Mouse (Mus musculus): ENCODE measurements around the gene Gramd1a. TPM values are rescaled to one million over a fixed set of nuclear protein-coding genes. Genes with fewer than 3 reads are reported as not detected.

Gene Gramd1a
- polyA plus RNA-seq, 1 experiment from 2014 or later, result 120 TPM

- Histone ChIP-seq H3K4me2 (replicated peaks; ENCODE audit: low read depth, low read length) (no peak overlapping the region), H3K4me1 (replicated peaks; ENCODE audit: control insufficient read depth, insufficient read depth, low read length) (no peaks in the 10 kb centered on the region), H3K27me3 (ENCODE audit: control insufficient read depth, insufficient read depth, low read length) (no peaks in the 10 kb centered on the region), H3K27ac (ENCODE audit: low read depth, low read length) (peak overlapping the region; percentile 11; the same call in 1 of the 2 replicates), H3K9ac (ENCODE audit: low read depth, low read length) (no peak overlapping the region), H3K9me3 (ENCODE audit: control insufficient read depth, low read length) (no peaks in the 10 kb centered on the region), H3K4me3 (ENCODE audit: low read depth, low read length) (no peak overlapping the region), H3K36me3 (ENCODE audit: control insufficient read depth, insufficient read depth, low read length) (no peaks in the 10 kb centered on the region)
- DNase-seq (ENCODE audit: low spot score) (peak; percentile 38), ATAC-seq (ENCODE audit: low FRiP score) (peak; percentile 65)
- WGBS, result 16% methylated on average over 3 of the region's 3 CpGs
Observed at GRCm38 (mm10) chr7:31085171-31085570, 70.5 kb downstream of the Gramd1a start.

GRCm38 (mm10) chr7:31084140-31084539, 71.6 kb downstream of the Gramd1a start:
- no peak overlapping the region for H3K4me3 ChIP-seq (ENCODE audit: low read depth, low read length)
- no peak overlapping the region for H3K4me2 ChIP-seq (replicated peaks; ENCODE audit: low read depth, low read length)
- no peak overlapping the region for H3K27ac ChIP-seq (ENCODE audit: low read depth, low read length)
- no peaks in the 10 kb centered on the region for H3K4me1 ChIP-seq (replicated peaks; ENCODE audit: control insufficient read depth, insufficient read depth, low read length)
- WGBS, result 57% methylated on average over 9 of the region's 9 CpGs
- ATAC-seq (ENCODE audit: low FRiP score), result no peak
- H3K36me3 ChIP-seq (ENCODE audit: control insufficient read depth, insufficient read depth, low read length), result no peaks in the 10 kb centered on the region
- DNase-seq (ENCODE audit: low spot score), result no peak
- H3K9me3 ChIP-seq (ENCODE audit: control insufficient read depth, low read length), result no peaks in the 10 kb centered on the region
- H3K27me3 ChIP-seq (ENCODE audit: control insufficient read depth, insufficient read depth, low read length), result no peaks in the 10 kb centered on the region
- H3K9ac ChIP-seq (ENCODE audit: low read depth, low read length), result no peak overlapping the region

- Histone ChIP-seq H3K27me3 (ENCODE audit: control insufficient read depth, insufficient read depth, low read length) (no peaks in the 10 kb centered on the region), H3K9me3 (ENCODE audit: control insufficient read depth, low read length) (no peaks in the 10 kb centered on the region), H3K4me1 (replicated peaks; ENCODE audit: control insufficient read depth, insufficient read depth, low read length) (no peaks in the 10 kb centered on the region), H3K27ac (ENCODE audit: low read depth, low read length) (no peak overlapping the region), H3K4me3 (ENCODE audit: low read depth, low read length) (no peak overlapping the region), H3K9ac (ENCODE audit: low read depth, low read length) (no peak overlapping the region), H3K36me3 (ENCODE audit: control insufficient read depth, insufficient read depth, low read length) (no peaks in the 10 kb centered on the region), H3K4me2 (replicated peaks; ENCODE audit: low read depth, low read length) (no peak overlapping the region)
- ATAC-seq (ENCODE audit: low FRiP score) (peak; percentile 24; the same call in 1 of the 2 replicates), DNase-seq (ENCODE audit: low spot score) (no peak)
- 60% methylated on average over 14 of the region's 14 CpGs for WGBS
Observed at GRCm38 (mm10) chr7:31082831-31083588, 72.7 kb downstream of the Gramd1a start.

- Histone ChIP-seq H3K36me3 (ENCODE audit: control insufficient read depth, insufficient read depth, low read length) (no peaks in the 10 kb centered on the region), H3K27ac (ENCODE audit: low read depth, low read length) (no peak overlapping the region), H3K9ac (ENCODE audit: low read depth, low read length) (no peak overlapping the region), H3K27me3 (ENCODE audit: control insufficient read depth, insufficient read depth, low read length) (no peaks in the 10 kb centered on the region), H3K4me2 (replicated peaks; ENCODE audit: low read depth, low read length) (no peak overlapping the region), H3K9me3 (ENCODE audit: control insufficient read depth, low read length) (no peaks in the 10 kb centered on the region), H3K4me1 (replicated peaks; ENCODE audit: control insufficient read depth, insufficient read depth, low read length) (no peaks in the 10 kb centered on the region), H3K4me3 (ENCODE audit: low read depth, low read length) (no peak overlapping the region)
- DNase-seq (ENCODE audit: low spot score) (no peak), ATAC-seq (ENCODE audit: low FRiP score) (no peak)
Observed at GRCm38 (mm10) chr7:31082106-31082505, 73.6 kb downstream of the Gramd1a start.

- Histone ChIP-seq H3K9me3 (ENCODE audit: control insufficient read depth, low read length) (no peaks in the 10 kb centered on the region), H3K4me3 (ENCODE audit: low read depth, low read length) (no peak overlapping the region), H3K27ac (ENCODE audit: low read depth, low read length) (no peak overlapping the region), H3K9ac (ENCODE audit: low read depth, low read length) (no peak overlapping the region), H3K4me2 (replicated peaks; ENCODE audit: low read depth, low read length) (no peak overlapping the region), H3K27me3 (ENCODE audit: control insufficient read depth, insufficient read depth, low read length) (no peaks in the 10 kb centered on the region), H3K36me3 (ENCODE audit: control insufficient read depth, insufficient read depth, low read length) (no peaks in the 10 kb centered on the region), H3K4me1 (replicated peaks; ENCODE audit: control insufficient read depth, insufficient read depth, low read length) (no peaks in the 10 kb centered on the region)
- DNase-seq (ENCODE audit: low spot score) (no peak), ATAC-seq (ENCODE audit: low FRiP score) (no peak)
- 54% methylated on average over 1 of the region's 1 CpGs for WGBS
Observed at GRCm38 (mm10) chr7:31081106-31081505, 74.6 kb downstream of the Gramd1a start.

- no peak overlapping the region for H3K27ac ChIP-seq (ENCODE audit: low read depth, low read length)
- no peaks in the 10 kb centered on the region for H3K4me1 ChIP-seq (replicated peaks; ENCODE audit: control insufficient read depth, insufficient read depth, low read length)
- no peak overlapping the region for H3K4me2 ChIP-seq (replicated peaks; ENCODE audit: low read depth, low read length)
- no peak for DNase-seq (ENCODE audit: low spot score)
- H3K27me3 ChIP-seq (ENCODE audit: control insufficient read depth, insufficient read depth, low read length), result no peaks in the 10 kb centered on the region
- no peaks in the 10 kb centered on the region for H3K36me3 ChIP-seq (ENCODE audit: control insufficient read depth, insufficient read depth, low read length)
- no peak for ATAC-seq (ENCODE audit: low FRiP score)
- WGBS, result 52% methylated on average over 3 of the region's 3 CpGs
- no peak overlapping the region for H3K4me3 ChIP-seq (ENCODE audit: low read depth, low read length)
- no peaks in the 10 kb centered on the region for H3K9me3 ChIP-seq (ENCODE audit: control insufficient read depth, low read length)
- H3K9ac ChIP-seq (ENCODE audit: low read depth, low read length), result no peak overlapping the region
Observed at GRCm38 (mm10) chr7:31080611-31081010, 75.1 kb downstream of the Gramd1a start.

Other genes starting within 250 kb of the Gramd1a start
- 0.28 and 0.73 TPM in 2 replicates for gene Mag, start 241.0 kb downstream of the Gramd1a start, polyA plus RNA-seq (2014; fragmentation: Nextera tagmentation; extraction: Ambion mirVana)
- gene Hamp2, start 231.2 kb downstream of the Gramd1a start, polyA plus RNA-seq (2014; fragmentation: Nextera tagmentation; extraction: Ambion mirVana), result not detected in 2 replicates
- not detected in 2 replicates for gene Hamp, start 211.9 kb downstream of the Gramd1a start, polyA plus RNA-seq (2014; fragmentation: Nextera tagmentation; extraction: Ambion mirVana)
- gene Usf2, start 199.1 kb downstream of the Gramd1a start, polyA plus RNA-seq (2014; fragmentation: Nextera tagmentation; extraction: Ambion mirVana), result 23.5 and 25.4 TPM in 2 replicates
- 12.8 and 13.4 TPM in 2 replicates for gene Lsr, start 182.4 kb downstream of the Gramd1a start, polyA plus RNA-seq (2014; fragmentation: Nextera tagmentation; extraction: Ambion mirVana)
- gene Fam187b, start 182.1 kb downstream of the Gramd1a start, polyA plus RNA-seq (2014; fragmentation: Nextera tagmentation; extraction: Ambion mirVana), result 0.59 and 1.1 TPM in 2 replicates
- gene Fxyd5, start 113.4 kb downstream of the Gramd1a start, polyA plus RNA-seq (2014; fragmentation: Nextera tagmentation; extraction: Ambion mirVana), result 12.3 and 14.1 TPM in 2 replicates
- gene Fxyd7, start 104.4 kb downstream of the Gramd1a start, polyA plus RNA-seq (2014; fragmentation: Nextera tagmentation; extraction: Ambion mirVana), result 8.7 and 12.6 TPM in 2 replicates
- gene Fxyd1, start 98.7 kb downstream of the Gramd1a start, polyA plus RNA-seq (2014; fragmentation: Nextera tagmentation; extraction: Ambion mirVana), result 15.6 and 18.1 TPM in 2 replicates
- 1.0 and 2.8 TPM in 2 replicates for gene Lgi4, start 96.6 kb downstream of the Gramd1a start, polyA plus RNA-seq (2014; fragmentation: Nextera tagmentation; extraction: Ambion mirVana)
- 6.3 and 8.6 TPM in 2 replicates for gene Fxyd3, start 79.2 kb downstream of the Gramd1a start, polyA plus RNA-seq (2014; fragmentation: Nextera tagmentation; extraction: Ambion mirVana)
- 0.56 and 1.4 TPM in 2 replicates for gene Hpn, start 40.6 kb downstream of the Gramd1a start, polyA plus RNA-seq (2014; fragmentation: Nextera tagmentation; extraction: Ambion mirVana)
- 0.60 and 0.86 TPM in 2 replicates for gene Scn1b, start 28.9 kb downstream of the Gramd1a start, polyA plus RNA-seq (2014; fragmentation: Nextera tagmentation; extraction: Ambion mirVana)
- not detected in 2 replicates for gene Scgb2b2, start 134.6 kb upstream of the Gramd1a start, polyA plus RNA-seq (2014; fragmentation: Nextera tagmentation; extraction: Ambion mirVana)
- gene Scgb1b2, start 135.9 kb upstream of the Gramd1a start, polyA plus RNA-seq (2014; fragmentation: Nextera tagmentation; extraction: Ambion mirVana), result not detected in 2 replicates
- not detected in 2 replicates for gene Scgb2b3, start 206.2 kb upstream of the Gramd1a start, polyA plus RNA-seq (2014; fragmentation: Nextera tagmentation; extraction: Ambion mirVana)
- not detected in 2 replicates for gene Scgb1b3, start 219.7 kb upstream of the Gramd1a start, polyA plus RNA-seq (2014; fragmentation: Nextera tagmentation; extraction: Ambion mirVana)